Mouse (Mus musculus) neural tube, embryonic 14.5 days (tissue): ENCODE results near the gene Lrriq4. TPM values are rescaled to one million over a fixed set of nuclear protein-coding genes. Genes with fewer than 3 reads are reported as not detected.
"Not testable (repeated sequence)": the region's sequence is repeated elsewhere in the genome, so short reads cannot be mapped to it uniquely, and the experiment has no call there.

ENCODE experiments used
- ATAC-seq: fragments of 200-750 bp; cut with Nextera tagmentation; 2 replicates; pipeline ENCODE4 v1.8.0; 2017; ENCODE audit warnings: low read depth, mild to moderate bottlenecking, moderate TSS enrichment, moderate library complexity
- H3K27ac ChIP-seq: fragments of 300-500 bp; sonication (generic); 2 replicates; pipeline ENCODE4 v1.5.1; 2014; ENCODE audit warnings: low read depth, mild to moderate bottlenecking, control low read depth, low read length, moderate library complexity, mixed read lengths
- H3K27me3 ChIP-seq: fragments of 300-500 bp; sonication (generic); 2 replicates; pipeline ENCODE4 v1.6.1; 2014; ENCODE audit warnings: low read length; ENCODE audit not compliant: control insufficient read depth, insufficient read depth
- H3K36me3 ChIP-seq: fragments of 300-500 bp; sonication (generic); 2 replicates; pipeline ENCODE4 v1.6.1; 2014; ENCODE audit warnings: low read length, mixed read lengths; ENCODE audit not compliant: control insufficient read depth, insufficient read depth
- H3K4me1 ChIP-seq: fragments of 300-500 bp; sonication (generic); 2 replicates; pipeline ENCODE4 v1.6.1; 2014; ENCODE audit warnings: low read length; ENCODE audit not compliant: control insufficient read depth, insufficient read depth
- H3K4me2 ChIP-seq: fragments of 300-500 bp; sonication (generic); 2 replicates; pipeline ENCODE4 v1.6.1; 2014; ENCODE audit warnings: mild to moderate bottlenecking, low read depth, low read length, control low read depth
- H3K4me3 ChIP-seq: fragments of 300-500 bp; sonication (generic); 2 replicates; pipeline ENCODE4 v1.5.1; 2014; ENCODE audit warnings: low read depth, low read length, control low read depth, mixed read lengths
- H3K9ac ChIP-seq: fragments of 300-500 bp; sonication (generic); replicated peaks from 2 replicates; pipeline ENCODE4 v1.6.1; 2014; ENCODE audit warnings: low read depth, mild to moderate bottlenecking, control low read depth, low read length, mixed read lengths
- H3K9me3 ChIP-seq: fragments of 300-500 bp; sonication (generic); 2 replicates; pipeline ENCODE4 v1.6.1; 2016; ENCODE audit warnings: low read length; ENCODE audit not compliant: control insufficient read depth
- WGBS: fragments of 180-500 bp; shearing (Covaris S2); extraction: QIAGEN DNeasy Blood & Tissue Kit; methylation state at CpG from one replicate; pipeline ENCODE4 v1.1.7; 2014; 5-methylcytosine and 5-hydroxymethylcytosine counted together
- polyA plus RNA-seq: library from polyadenylated mRNA; unstranded; fragments of >200 nt; fragmentation: Nextera tagmentation; extraction: Ambion mirVana; gene quantifications from 2 replicates; pipeline ENCODE4 v1.2.1, GENCODE M21; 2014

Gene Lrriq4
- polyA plus RNA-seq, 1 experiment from 2014 or later = 0.12 TPM

- Histone ChIP-seq H3K4me3 (no peak overlapping the region), H3K4me2 (no peak overlapping the region), H3K36me3 (no peaks in the 10 kb centered on the region), H3K27me3 (no peaks in the 10 kb centered on the region), H3K4me1 (no peaks in the 10 kb centered on the region), H3K27ac (no peak overlapping the region), H3K9ac (no peak overlapping the region), H3K9me3 (no peaks in the 10 kb centered on the region)
- 34% methylated on average over 4 of the region's 4 CpGs for WGBS
- no peak for ATAC-seq
Observed at GRCm38 (mm10) chr3:30697891-30698290, 53.6 kb downstream of the Lrriq4 start.

- not testable (repeated sequence) for H3K9me3 ChIP-seq, H3K4me3 ChIP-seq, H3K4me2 ChIP-seq, H3K36me3 ChIP-seq, H3K4me1 ChIP-seq, H3K27me3 ChIP-seq, H3K9ac ChIP-seq, H3K27ac ChIP-seq, ATAC-seq
- 85% methylated on average over 6 of the region's 6 CpGs for WGBS
Observed at GRCm38 (mm10) chr3:30699711-30700505, 55.6 kb downstream of the Lrriq4 start, which contains the start of gene Lrrc31. TSS of gene Lrrc31 (minus strand) at chr3:30699843.

DNA sequence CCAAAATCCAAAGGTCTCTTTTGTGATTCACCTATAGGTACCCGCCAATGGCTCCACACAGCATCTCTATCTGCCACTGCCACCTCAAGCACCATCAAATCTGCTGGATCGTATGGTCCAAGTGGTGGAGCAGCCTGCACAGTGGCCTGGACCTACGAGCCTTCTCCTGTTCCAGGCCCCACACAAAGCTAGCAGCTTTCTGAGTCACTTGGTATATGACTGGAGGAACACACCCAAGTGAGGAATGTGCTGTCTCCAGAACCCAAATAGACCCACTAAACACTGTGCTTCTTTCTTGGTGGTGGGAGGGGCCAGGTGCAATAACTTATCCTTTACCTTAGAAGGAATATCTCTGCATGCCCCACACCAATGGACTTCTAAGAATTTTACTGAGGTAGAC is 61.7 kb downstream of the Lrriq4 start:
- Histone ChIP-seq H3K4me1 (no peaks in the 10 kb centered on the region), H3K27ac (no peak overlapping the region), H3K36me3 (no peaks in the 10 kb centered on the region), H3K27me3 (no peaks in the 10 kb centered on the region), H3K9ac (no peak overlapping the region), H3K9me3 (no peaks in the 10 kb centered on the region), H3K4me3 (no peak overlapping the region), H3K4me2 (no peak overlapping the region)
- no peak for ATAC-seq
- WGBS = 89% methylated on average over 3 of the region's 3 CpGs

DNA sequence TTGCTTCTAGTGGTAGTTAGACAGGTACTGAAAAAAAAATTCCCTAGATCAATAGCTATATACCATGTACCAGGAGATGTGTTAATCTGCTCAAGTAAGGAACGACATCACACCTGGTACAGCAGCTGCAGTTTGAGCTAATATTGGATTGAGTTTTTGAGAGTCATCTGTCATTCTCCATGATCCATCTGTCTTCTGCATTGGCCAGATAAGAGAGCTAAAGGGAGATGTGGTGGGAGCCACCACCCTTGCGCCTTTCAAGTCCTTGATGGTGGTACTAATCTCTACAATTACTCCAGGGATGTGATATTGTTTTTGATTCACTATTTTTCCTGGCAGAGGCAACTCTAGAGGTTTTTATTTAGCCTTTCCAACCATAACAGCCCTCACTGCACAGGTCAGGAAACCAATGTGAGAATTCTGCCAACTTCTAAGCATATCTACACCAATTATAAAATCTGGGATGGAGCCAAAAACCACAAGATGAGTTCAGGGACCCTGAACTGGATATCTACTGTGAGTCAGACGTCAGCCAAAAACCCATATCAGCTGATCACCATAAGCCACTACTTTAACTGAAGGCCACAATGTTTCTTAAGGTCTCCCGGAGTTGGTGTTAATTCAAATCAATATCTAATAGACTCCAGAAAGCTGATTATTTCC is 62.4 kb downstream of the Lrriq4 start:
- Histone ChIP-seq H3K27ac (no peak overlapping the region), H3K27me3 (no peaks in the 10 kb centered on the region), H3K4me1 (no peaks in the 10 kb centered on the region), H3K4me2 (no peak overlapping the region), H3K9me3 (no peaks in the 10 kb centered on the region), H3K36me3 (no peaks in the 10 kb centered on the region), H3K4me3 (no peak overlapping the region), H3K9ac (no peak overlapping the region)
- WGBS = 77% methylated on average over 4 of the region's 4 CpGs
- no peak for ATAC-seq

- 88% methylated on average over 6 of the region's 6 CpGs for WGBS
- ATAC-seq = no peak
- H3K9me3 ChIP-seq = no peaks in the 10 kb centered on the region
- H3K27ac ChIP-seq = no peak overlapping the region
- no peak overlapping the region for H3K4me2 ChIP-seq
- H3K4me1 ChIP-seq = no peaks in the 10 kb centered on the region
- no peaks in the 10 kb centered on the region for H3K36me3 ChIP-seq
- no peak overlapping the region for H3K4me3 ChIP-seq
- no peaks in the 10 kb centered on the region for H3K27me3 ChIP-seq
- no peak overlapping the region for H3K9ac ChIP-seq
Observed at GRCm38 (mm10) chr3:30710191-30710590, 65.9 kb downstream of the Lrriq4 start.

- H3K4me3 ChIP-seq = no peak overlapping the region
- H3K9ac ChIP-seq = no peak overlapping the region
- no peaks in the 10 kb centered on the region for H3K36me3 ChIP-seq
- no peak overlapping the region for H3K4me2 ChIP-seq
- no peaks in the 10 kb centered on the region for H3K27me3 ChIP-seq
- H3K4me1 ChIP-seq = no peaks in the 10 kb centered on the region
- no peak for ATAC-seq
- no peak overlapping the region for H3K27ac ChIP-seq
- H3K9me3 ChIP-seq = no peaks in the 10 kb centered on the region
- 90% methylated on average over 1 of the region's 1 CpGs for WGBS
Observed at GRCm38 (mm10) chr3:30713334-30713733, 69.0 kb downstream of the Lrriq4 start.

GRCm38 (mm10) chr3:30718649-30719048 is 74.3 kb downstream of the Lrriq4 start:
- no peak overlapping the region for H3K9ac ChIP-seq
- H3K4me3 ChIP-seq = no peak overlapping the region
- ATAC-seq = no peak
- no peaks in the 10 kb centered on the region for H3K36me3 ChIP-seq
- H3K9me3 ChIP-seq = no peaks in the 10 kb centered on the region
- H3K4me1 ChIP-seq = no peaks in the 10 kb centered on the region
- no peaks in the 10 kb centered on the region for H3K27me3 ChIP-seq
- H3K4me2 ChIP-seq = no peak overlapping the region
- H3K27ac ChIP-seq = no peak overlapping the region
- WGBS = 88% methylated on average over 3 of the region's 3 CpGs

Other genes starting within 250 kb of the Lrriq4 start
- 6.4 and 8.5 TPM in 2 replicates for gene Mecom, start 96.5 kb upstream of the Lrriq4 start, polyA plus RNA-seq
- gene Actrt3, start 44.6 kb upstream of the Lrriq4 start, polyA plus RNA-seq = 0.83 and 0.88 TPM in 2 replicates
- 32.0 and 40.7 TPM in 2 replicates for gene Mynn, start 42.4 kb upstream of the Lrriq4 start, polyA plus RNA-seq
- gene Lrrc34, start 3.4 kb downstream of the Lrriq4 start, polyA plus RNA-seq = 0.50 and 0.66 TPM in 2 replicates
- not detected in 2 replicates for gene Lrrc31, start 55.3 kb downstream of the Lrriq4 start, polyA plus RNA-seq
- gene Samd7, start 101.8 kb downstream of the Lrriq4 start, polyA plus RNA-seq = not detected in 2 replicates
- gene Sec62, start 148.4 kb downstream of the Lrriq4 start, polyA plus RNA-seq = 88.1 and 102 TPM in 2 replicates
- 1.6 and 1.7 TPM in 2 replicates for gene Gpr160, start 211.4 kb downstream of the Lrriq4 start, polyA plus RNA-seq